Mouse (Mus musculus): ENCODE data around the gene Krt77.

Gene Krt77

DNA sequence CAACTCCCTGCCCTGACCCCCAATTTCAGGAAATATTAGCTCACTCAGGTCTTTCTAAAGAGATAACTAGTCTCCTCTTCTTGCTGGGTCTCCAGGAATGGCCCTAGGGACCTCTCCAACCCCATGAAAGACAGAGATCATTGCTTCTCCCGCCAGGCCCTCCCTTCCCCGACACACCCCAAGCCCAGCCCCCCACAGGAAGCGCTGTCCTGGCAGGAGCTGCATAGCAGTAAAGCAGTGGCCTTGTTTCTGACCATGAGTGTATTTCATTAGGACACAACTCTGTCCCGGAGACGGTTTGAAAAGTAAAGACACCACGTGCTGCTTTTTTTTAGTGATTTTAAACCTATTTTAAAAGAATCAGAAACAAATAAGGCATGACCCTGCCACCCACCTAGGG, 36.4 kb downstream of the Krt77 start:
- no peak for DNase-seq

DNA sequence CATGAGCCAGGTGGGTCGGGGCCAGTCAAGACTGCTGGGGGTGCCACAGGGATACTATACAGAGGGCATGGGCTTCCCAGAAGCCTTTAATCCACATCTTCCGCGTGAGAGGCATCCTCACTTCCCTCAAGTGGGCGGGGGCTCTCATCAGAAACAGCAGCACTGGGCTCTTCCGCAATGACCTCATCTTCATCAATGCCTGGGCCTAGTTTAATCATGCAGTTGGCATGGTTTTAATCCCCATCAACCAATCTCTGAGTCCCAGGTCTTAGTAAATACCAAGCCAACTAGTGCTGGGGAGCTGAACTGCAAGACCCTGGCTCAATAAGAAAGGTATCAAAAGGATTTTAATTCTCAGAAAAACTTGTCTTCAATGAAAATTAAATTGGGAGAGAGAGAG, 40.1 kb downstream of the Krt77 start:
- no peak for DNase-seq

DNA sequence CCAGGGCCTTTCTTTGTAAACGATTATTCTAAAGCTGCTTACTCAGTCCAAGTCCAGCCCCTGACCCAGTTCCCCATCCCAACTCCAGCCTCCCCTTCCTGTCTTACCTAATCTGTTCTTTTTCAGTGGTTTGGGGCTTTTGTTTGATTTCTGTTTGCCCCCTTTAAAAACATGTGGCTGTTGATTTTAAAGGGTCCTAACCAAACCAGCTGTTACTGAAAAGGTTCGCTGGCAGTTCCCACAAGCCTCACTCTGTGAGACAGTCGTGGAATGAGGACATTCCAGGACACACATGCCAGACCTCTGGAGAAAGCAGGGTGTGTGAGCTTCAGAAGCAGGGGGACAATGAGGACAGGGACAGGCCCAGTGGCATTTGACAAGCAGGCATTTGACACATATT, 47.7 kb downstream of the Krt77 start:
- DNase-seq: no peak

- no peak for DNase-seq
Measured at GRCm38 (mm10) chr15:101817875-101818274, 51.6 kb downstream of the Krt77 start, which contains the start of gene Krt2. TSS of gene Krt2 (minus strand) at chr15:101818169.

Data from right cerebral cortex, postnatal 25 days (tissue).